Mouse (Mus musculus): Measurements from ENCODE around the gene Dmrtc2. TPM values are rescaled to one million over a fixed set of nuclear protein-coding genes. Genes with fewer than 3 reads are reported as not detected.
A peak's percentile ranks its signal among the peaks of the same experiment; 100 is the strongest.
"Not testable (repeated sequence)": the region's sequence is repeated elsewhere in the genome, so short reads cannot be mapped to it uniquely, and the experiment has no call there.

The Dmrtc2 gene
- total RNA-seq, 2 experiments from 2014 or later = not detected

DNA sequence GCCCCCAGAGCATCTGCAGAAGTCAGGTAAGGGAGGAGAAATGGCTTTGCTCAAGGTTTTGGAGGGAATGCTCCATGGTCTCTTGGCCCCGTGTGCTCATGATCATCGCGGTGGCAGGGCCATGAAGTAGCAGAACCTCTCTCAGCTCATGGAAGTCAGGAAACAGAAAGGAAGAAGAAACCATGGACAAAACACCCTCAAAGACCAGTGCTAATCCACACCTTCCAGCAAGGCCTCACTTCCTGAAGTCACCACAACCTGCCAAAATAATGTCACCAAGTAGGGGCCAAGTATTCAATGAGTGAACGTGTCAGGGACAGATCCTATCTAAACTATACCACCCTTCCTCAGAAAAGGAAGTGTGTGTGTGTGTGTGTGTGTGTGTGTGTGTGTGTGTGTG is 7.0 kb upstream of the Dmrtc2 start:
- ATAC-seq (replicated peaks; ENCODE audit: low FRiP score, poor library complexity, severe bottlenecking) = no peak

DNA sequence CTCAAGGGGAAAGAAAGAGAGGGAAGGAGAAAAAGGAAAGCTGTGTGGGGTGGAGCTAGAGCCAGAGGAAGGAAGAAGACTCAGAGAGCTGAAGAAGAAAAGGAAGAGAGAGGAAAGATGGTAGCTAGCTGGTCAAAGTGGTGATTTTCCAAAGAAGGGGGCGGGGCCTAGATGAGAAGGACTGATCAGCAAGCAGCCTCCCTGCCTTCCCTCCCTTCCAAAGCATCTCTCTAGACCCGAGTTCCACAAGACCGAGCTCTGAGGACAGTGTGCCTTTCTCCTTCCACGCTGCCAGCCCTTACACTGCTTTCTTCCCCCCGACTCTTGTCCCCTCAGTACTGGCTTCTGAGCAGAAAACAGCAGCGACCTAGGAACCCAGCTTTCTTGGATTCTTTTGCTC is 5.7 kb upstream of the Dmrtc2 start:
- ATAC-seq (replicated peaks; ENCODE audit: low FRiP score, poor library complexity, severe bottlenecking) = 0 out of 2 replicates have a peak, but pooled peaks have one; percentile 17

DNA sequence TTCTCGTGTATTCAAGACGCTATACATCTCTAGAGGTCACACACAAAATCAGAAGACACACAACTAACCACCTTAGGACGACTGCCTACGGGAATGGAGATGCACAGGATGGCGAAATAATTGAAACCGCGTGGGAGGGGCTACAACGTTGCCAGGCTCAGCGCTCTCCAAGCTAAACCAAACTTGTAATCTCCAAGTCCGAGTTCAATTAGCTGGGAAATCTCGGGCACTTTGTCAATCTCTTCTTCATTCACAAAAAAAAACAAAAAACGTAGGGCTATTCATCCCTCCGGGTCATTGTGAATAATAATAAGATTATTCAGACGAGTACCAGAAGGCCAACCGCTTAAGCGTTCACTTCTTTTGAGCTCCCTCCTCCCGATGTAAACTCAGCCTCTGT is 777 bp upstream of the Dmrtc2 start:
- ATAC-seq (replicated peaks; ENCODE audit: low FRiP score, poor library complexity, severe bottlenecking) = no peak

DNA sequence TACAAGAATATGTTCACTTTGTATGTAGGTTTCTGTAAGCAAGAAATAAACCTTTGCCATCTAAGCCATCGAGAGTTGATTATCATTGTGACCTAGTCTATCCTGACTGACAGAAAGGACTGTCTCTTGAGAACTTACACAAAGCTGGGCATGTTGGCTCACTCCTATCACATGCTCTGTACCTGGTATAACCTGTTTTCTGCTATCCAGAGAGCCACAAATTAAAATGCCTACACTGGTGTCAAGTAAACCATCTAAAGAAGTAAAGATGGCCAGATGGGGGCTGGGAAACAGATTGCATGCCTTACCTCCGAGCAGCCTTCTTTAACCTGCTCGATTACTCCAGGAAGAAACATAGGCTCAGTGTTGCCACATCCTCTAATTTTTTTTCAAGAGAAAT is 7.7 kb downstream of the Dmrtc2 start:
- no peak for ATAC-seq (replicated peaks; ENCODE audit: low FRiP score, poor library complexity, severe bottlenecking)

DNA sequence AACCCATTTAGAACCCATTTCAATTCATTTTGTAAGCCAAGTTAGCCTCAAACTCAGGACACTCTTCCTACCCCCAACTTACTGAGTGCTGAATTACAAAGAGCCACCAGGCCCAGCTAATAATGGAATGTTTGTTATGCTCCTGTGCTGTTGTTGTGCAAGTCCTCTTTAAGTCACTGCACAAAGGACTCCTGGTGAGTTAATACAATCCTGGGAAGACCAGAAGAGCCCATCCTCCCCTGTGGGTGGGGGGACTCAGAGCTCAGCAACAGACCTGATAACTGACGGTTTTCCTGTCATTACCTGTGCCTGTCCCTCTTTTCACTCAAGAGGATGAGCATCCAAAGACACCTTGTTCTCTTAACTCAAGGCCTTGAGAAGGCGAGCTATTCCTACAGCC is 9.8 kb downstream of the Dmrtc2 start:
- no peak for ATAC-seq (replicated peaks; ENCODE audit: low FRiP score, poor library complexity, severe bottlenecking)

DNA sequence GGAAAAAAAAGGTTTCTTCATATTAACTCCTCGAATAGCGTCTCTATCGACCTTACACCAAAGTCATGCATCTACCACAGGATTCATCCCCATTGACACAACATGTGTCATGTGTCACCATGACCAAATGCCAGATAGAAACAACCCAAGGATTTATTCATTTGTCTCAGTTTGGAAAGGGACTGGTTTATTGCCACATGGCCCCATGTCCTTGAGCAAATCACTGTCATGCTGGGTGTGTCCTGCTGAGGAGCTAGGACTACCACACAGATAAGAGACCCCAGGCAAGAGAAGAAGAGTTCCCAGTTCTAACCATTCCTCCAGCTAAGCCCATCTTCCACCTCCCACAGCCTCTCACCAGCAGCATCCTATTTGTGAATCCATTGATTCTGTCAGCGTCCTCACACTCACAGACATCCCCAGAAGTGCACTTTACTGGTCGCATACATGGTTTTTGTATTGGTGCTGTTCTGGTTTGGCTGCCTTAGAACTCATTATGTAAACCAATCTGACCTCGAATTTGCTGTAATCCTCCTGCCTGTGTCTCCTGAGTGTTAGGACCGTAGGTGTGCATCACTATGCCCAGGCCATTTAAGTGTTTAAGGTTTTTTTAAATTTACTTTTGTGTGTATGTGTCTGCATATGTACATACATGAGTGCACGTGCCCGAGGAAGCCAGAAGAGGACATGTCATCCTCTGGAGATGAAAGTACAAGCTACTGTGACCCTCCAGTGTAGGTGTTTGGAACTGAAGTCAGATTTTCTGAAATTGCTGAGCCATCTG is 12.8 kb downstream of the Dmrtc2 start:
- no peak for ATAC-seq (replicated peaks; ENCODE audit: low FRiP score, poor library complexity, severe bottlenecking)

DNA sequence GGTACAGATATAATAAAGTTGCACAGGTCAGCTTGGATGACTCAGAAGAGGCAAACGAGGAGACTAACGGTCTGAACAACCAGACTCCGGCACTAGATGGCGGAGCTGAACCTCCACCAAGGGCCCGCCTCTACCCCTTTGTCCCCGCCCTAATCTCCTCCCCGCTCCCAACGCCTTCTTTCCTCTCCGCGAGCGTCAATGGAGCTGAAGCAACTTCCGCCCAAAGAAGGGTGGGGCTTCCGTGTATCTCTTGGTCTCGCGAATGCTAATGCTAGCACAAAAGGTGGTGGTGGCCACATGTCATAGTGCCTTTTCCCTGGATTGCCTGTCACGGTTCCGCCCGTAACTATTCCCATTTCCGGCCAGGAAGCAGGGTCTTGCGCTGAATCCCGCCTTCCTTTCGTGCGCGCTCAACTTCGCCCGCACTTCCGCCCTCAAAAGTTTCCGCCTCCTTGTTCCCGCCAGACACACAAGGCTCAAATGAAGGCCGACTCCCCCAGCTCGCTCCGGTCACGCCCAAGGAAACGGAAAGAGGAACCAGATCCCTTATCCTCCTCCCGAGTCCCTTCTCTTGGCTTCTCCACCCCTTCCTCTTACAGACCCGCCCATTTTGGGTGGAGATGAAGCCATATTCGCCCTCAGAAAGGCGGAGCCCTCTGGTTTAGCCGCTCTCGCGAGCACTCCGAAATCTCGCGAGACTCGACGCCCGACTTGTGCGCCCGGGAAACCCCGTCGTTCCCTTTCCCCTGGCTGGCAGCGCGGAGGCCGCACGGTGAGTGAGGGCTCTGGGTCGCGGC is 14.2 kb downstream of the Dmrtc2 start, which contains the start of gene Rps19:
Gene Rps19 (plus strand): TSS at position 476 of the 797 bp plus-strand sequence.
- peak; percentile 92 for ATAC-seq (replicated peaks; ENCODE audit: low FRiP score, poor library complexity, severe bottlenecking)

DNA sequence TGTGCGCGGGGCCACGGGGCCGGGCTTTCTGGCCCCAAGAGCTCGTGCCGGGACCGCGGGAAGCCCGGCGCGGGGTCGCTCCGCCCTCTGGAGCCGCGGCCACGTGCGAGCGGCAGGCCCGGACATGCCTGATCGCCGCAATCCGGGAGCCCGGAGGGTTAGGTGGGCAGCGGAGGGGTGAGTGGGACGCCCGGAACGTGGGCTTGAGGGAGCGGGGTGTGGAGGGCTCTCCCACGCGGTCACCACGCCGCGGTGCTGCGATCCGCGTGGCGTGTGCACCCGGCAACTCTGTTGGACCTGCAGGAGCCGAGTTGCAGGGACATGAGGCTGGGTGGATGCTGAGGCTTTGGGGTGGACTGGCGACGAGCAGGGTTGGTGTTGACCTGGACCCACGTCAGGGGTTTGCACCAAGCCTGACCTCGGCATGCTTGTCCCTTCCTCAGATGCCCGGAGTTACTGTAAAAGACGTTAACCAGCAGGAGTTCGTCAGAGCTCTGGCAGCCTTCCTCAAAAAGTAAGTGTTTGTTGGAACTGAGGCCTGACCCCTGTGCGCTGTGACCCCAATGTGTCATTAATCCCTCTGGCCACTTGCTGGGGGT is 14.9 kb downstream of the Dmrtc2 start:
- ATAC-seq (replicated peaks; ENCODE audit: low FRiP score, poor library complexity, severe bottlenecking) = peak; percentile 6; the same call in 1 of the 2 replicates

DNA sequence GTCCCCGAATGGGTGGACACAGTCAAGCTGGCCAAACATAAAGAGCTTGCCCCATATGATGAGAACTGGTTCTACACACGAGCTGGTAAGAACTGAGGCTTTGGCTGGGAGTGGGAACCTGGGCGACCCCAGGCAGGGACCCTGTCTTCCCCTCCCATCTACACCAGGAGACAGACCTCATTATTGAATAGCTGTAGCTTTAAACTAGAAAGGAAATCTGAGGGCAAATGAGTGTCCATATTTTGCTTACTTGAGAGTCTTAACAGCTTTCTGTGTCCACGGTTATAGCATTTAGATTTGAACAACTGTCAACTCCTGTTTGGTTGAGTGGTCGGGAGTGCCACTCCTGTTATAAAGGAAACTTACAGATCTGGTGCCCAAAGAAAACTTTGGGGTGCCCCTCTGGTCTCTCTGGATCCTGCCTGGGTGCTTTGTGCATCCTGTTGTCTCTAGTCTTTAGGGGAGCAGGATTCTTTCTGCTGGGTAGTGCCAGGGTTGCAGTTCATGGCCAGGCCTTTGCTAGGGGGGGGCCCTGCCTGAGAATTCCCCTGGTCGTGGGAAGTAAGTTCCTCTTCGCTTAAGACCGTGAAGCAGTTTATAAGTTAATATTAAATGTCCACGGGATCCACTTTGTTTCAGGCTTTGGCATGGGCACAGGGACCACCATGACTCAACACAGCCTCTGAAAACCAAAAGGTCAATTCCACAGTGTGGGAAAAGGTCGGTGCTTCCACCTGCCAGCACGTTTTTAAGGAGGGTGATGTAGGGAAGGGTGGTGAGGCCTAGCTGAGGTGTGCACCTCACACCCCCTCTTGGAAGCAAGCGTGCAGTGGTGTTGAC is 15.8 kb downstream of the Dmrtc2 start:
- no peak for ATAC-seq (replicated peaks; ENCODE audit: low FRiP score, poor library complexity, severe bottlenecking)

DNA sequence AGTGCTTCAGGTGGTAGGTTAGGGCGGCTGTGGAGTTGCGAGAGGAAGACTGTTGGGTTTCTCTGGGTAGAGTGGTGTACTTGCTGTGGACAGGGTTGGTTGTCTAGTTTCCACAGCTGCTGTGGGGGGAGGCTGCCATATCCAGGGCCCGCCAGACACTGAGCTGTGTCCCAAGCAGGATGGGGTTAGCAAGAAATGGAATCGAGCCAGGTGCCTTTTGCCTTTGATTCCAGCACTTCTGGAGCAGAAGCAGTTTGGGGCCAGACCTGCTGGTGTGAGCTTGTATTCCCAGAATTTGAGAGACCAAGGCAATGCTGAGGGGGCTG is 16.4 kb downstream of the Dmrtc2 start:
- ATAC-seq (replicated peaks; ENCODE audit: low FRiP score, poor library complexity, severe bottlenecking) = no peak

DNA sequence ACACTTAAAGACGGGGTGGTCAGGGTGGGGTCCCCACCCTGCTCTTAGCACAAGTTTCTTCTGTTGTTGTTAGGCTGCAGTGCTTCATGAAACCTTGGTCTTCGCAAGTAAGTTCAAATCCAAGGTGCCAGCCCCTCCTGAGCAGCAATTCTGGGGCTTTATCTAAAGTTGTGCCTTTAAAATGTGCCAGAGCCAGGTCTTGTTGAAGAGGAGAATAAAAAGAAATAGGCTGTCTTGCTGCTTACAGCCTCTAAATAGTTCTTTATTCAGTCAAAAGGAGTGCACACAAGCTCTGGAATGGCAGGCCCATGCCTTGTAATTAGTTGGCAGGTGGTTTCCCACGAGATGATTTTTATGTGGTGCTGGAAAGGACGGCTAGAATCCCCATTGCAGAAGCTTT is 17.2 kb downstream of the Dmrtc2 start:
- no peak for ATAC-seq (replicated peaks; ENCODE audit: low FRiP score, poor library complexity, severe bottlenecking)

DNA sequence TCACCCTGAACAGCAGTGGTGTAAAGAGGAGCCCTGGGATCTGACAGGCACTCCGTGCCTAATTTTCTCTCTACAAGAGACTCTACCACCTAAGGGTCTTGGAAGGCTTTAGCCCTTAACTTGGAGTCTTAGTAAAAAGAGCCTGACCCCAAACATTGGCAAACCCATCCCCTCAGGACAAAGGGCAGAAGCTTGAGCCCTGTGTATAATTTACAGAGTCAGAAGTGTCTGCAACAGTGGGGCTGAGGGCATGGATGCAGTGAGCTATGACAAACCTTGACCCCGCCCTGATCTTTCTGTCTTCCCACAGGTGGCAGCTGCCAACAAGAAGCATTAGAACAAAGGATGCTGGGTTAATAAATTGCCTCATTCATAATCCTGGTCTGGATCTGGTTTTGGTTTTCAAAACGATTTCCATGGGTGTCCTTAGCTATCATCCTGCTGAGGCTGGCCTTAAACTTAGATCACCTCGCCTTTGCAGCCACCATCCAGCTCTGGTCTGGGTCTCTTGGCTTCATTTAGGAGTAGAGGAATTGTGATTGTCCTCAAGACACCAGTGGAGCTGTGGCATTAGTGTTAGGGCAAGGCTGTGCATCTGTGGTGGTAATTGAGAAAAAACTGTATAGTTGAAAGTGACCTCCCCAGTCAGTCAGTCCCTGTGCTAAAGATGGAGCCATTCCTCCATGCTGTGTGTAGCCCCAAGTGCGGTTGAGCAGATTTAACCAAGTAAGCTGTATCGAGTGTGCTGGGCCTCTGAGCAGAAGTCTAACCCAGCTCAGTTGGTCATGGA is 19.8 kb downstream of the Dmrtc2 start:
- 0 out of 2 replicates have a peak, but pooled peaks have one; percentile 3 for ATAC-seq (replicated peaks; ENCODE audit: low FRiP score, poor library complexity, severe bottlenecking)

DNA sequence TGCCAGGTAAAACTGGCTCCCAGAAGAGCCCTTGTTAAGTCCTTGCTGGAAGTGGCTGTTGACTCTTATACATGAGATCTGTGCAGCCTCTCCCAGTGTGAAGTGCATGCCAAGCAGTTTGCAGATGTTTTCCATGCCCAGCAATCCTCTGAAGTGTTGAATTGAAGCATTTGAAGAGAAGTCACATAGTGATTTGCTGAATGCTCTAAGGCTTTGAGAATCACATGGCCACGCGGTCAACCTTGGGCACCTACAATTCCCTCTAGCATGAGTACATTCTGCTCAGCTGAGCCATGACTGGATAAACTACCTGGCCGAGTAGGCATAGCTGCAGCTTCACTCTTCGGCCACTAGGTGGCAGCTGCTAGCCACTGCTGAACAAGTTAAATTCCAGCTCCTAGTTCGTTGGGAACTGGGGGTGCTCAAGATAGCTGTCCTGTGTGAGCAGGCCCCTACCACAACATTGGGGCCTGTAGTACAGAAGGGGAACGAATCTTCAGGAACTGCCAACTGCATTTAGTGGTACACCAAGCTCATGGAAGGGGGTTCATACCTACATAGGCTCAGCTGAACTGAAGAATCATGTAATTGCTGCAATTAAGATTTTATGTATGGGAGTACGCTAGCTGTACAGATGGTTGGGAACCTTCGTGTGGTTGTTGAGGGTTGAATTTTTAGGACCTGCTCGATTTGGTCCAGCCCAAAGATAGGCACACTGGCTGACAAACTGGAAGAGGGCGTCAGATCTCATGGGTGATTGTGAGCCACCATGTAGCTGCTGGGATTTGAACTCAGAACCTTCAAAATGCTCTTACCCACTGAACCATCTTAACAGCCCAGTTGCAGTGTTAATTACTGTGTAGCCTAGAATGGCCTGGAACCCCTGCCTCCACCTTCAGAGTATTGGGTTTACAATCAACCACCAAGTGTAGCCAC is 20.7 kb downstream of the Dmrtc2 start:
- ATAC-seq (replicated peaks; ENCODE audit: low FRiP score, poor library complexity, severe bottlenecking) = peak; percentile 93

DNA sequence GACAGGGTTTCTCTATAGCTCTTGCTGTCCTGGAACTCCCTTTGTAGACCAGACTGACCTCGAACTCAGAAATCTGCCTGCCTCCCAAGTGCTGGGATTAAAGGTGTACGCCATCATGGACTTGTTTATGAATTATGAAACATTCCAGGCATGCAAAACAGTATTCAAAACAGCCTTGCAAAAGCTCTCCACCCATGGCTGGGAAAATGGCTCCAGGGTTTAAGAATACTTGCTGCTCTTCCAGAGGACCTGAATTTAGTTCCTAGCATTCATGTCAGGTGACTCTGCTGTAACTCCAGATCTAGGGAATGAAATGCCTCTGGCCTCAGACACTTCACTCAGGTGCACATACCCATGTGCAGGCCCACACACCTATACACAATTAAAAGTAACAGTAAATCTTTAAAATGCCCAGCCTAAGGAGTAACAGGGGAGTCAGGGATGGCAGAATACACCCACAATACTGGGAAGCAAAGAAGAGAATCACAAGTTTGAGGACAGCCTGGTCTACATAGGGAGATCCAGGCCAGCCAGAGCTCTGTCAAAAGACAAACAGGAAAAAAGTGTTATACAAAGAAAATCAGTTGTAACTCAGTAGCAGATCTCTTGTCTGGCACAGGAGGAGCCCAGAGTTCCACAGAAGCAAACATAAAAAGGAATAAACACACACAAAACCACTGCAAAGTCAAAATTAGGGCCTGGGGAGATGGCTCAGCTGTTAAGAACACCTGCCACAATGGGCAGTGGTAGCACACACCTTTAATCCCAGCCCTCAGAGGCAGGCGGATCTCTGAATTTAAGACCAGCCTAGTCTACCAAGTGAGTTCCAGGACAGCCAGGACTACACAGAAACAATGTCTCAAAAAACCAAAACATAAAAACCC is 21.6 kb downstream of the Dmrtc2 start:
- ATAC-seq (replicated peaks; ENCODE audit: low FRiP score, poor library complexity, severe bottlenecking) = no peak

DNA sequence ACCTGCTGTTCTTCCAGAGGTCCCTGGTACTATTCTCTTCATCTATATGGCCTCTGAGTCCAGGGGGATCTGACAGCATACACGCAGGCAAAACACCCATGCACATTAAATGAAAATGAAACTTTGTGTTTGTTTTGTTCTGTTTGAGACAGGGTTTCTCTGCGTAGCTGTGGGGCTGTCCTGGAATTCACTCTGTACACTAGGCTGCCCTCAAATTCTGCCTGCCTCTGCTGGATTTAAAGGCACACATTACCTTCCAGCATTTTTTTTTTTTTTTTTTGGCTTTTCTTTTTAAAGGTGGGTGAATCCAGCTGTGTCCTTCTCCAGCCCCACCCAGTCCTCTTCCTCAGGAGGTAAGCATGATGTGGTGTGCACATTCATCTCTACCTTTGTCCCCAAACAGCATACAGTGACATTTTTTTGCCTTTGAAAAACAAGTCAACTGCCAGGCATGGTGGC is 22.3 kb downstream of the Dmrtc2 start:
- no peak for ATAC-seq (replicated peaks; ENCODE audit: low FRiP score, poor library complexity, severe bottlenecking)

DNA sequence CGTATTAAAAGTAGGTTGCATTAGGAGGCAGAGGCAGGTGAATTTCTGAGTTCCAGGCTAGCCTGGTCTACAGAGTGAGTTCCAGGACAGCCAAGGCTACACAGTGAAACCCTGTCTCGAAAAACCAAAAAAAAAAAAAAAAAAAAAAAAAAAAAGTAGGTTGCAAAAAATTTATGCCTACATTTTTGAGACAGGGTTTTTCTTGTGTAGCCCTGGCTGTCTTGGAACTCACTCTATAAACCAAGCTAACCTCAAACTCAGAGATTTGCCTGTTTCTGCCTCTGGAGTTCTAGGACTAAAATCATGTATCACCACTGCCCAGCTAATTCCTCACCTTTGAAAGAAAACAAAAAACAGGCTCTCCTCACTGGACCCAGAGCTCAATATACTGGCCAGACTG is 25.9 kb downstream of the Dmrtc2 start:
- not testable (repeated sequence) for ATAC-seq (replicated peaks; ENCODE audit: low FRiP score, poor library complexity, severe bottlenecking)

DNA sequence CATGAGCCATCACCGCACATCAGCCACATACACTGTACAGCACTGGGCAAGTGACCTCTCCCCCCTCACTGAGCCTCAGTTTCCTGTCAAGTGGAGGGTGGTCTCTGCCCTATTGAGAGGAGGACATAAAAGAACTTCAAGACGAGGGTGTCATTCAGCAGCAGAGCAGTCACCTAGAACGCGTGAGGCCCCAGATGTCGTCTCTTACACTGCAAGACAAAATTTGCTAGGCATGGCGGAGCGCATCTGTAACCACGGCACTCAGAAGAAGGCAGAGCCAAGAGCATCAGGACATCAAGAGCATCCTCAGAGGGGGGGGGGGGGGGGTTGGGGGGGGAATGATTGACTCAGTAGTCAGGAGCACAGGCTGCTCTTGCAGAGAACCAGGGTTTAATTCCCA is 26.4 kb downstream of the Dmrtc2 start:
- no peak for ATAC-seq (replicated peaks; ENCODE audit: low FRiP score, poor library complexity, severe bottlenecking)

Measured in erythroblast, adult 5-6 weeks (primary cell).